Mouse (Mus musculus) leukemia stem cell, adult 10-12 weeks (primary cell): ENCODE results near the gene Scarb2. TPM values are rescaled to one million over a fixed set of nuclear protein-coding genes. Genes with fewer than 3 reads are reported as not detected.

Experiments
- polyA plus RNA-seq: library from polyadenylated mRNA; stranded (reverse); fragments of >175 nt; gene quantifications from 2 replicates; pipeline ENCODE4 v1.2.3, GENCODE M21; 2012; ENCODE audit warnings: low replicate concordance

The Scarb2 gene
- polyA plus RNA-seq, result 6.4 and 7.3 TPM in 2 replicates

DNA sequence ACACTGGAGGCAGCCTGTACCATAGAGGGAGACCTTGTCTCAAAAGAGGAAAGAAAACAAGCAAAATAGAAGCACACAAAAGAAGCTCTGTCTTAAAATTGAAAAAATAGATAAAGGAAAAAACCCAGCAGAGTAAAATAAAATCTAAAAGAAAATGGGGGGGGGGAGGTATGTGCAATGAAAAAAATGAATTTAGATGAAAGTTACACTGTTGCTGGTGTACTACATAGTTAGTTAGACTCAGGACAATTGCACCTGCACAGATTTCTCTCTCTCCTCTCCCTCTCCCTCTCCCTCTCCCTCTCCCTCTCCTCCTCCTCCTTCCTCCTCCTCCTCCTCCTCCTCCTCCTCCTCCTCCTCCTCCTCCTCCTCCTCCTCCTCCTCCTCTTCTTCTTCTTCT is at the start of gene Scarb2:
Gene Scarb2 (minus strand): TSS at position 101 of the 400 bp plus-strand sequence.

DNA sequence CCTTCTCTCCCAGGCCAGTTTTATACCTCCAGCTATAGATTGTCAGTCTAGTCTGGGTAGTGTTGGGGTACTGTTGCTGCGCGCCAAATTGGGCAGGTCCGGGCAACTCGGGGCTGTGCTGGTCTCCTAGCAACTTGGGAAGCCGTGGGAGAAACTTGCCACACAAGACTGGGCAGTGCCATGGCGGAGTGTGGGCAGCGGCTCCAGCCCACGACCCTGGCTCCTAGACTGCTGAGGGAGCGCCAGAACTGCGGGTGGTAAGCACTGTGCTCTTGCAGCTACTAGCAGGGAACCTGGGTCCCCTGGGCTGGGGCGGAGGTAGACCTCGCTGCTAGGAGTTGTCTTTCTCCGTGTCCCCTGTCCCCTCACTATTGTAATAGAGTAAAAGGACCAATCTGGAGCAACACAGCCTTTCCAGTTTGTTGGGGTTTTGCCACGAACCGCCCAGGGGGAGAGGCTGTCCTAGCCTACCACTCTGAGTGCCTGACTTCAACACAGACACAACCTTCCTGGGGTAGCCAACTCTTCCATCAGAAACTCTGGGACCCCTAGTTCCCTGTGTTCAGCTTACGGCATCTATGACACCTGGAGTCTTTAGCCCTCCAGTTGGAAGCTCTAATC is 48.4 kb upstream of the Scarb2 start, which contains the start of gene Fam47e:
Gene Fam47e (plus strand): TSS at position 179 of the 621 bp plus-strand sequence.

DNA sequence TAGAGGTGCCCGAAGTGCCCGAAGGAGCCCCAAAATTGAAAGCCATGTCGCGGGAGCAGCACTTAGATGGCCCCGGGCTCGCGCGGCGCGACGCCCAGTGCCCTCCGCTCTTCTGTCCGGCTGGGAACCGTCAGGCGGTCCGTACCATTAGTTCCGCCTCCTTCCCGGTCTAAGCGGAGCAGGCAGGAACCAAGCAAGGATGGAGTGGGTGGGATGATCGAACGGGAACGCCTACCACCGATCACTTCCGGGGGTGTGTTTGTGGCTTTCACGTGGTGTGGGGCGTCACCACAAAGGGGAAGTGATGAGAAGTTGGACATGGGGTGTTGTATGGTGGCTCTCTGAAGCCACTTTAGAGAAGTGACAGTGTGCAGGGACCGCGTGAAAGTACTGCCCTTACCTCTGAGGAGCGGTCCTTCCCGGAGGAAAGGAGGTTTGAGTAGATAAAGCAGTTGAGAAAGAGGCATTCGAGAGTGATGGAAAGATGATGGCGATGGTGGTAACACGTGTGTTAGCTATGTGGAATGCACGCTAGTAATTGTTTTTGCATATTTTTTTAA is 71.5 kb downstream of the Scarb2 start, which contains the start of gene Nup54:
Gene Nup54 (minus strand): TSS at position 195 of the 560 bp plus-strand sequence.

Other genes with a start within 250 kb of the Scarb2 start
- gene Naaa, start 228.7 kb downstream of the Scarb2 start, polyA plus RNA-seq, result 9.9 and 20.4 TPM in 2 replicates
- 53.0 and 55.4 TPM in 2 replicates for gene Sdad1, start 196.4 kb downstream of the Scarb2 start, polyA plus RNA-seq
- 1.5 and 2.3 TPM in 2 replicates for gene Cxcl9, start 178.8 kb downstream of the Scarb2 start, polyA plus RNA-seq
- gene Art3, start 175.0 kb downstream of the Scarb2 start, polyA plus RNA-seq, result not detected in 2 replicates
- gene Cxcl10, start 157.9 kb downstream of the Scarb2 start, polyA plus RNA-seq, result 0.77 TPM in 1 of 2 replicates, not detected in the other
- gene Nup54, start 71.6 kb downstream of the Scarb2 start, polyA plus RNA-seq, result 2.9 and 27.9 TPM in 2 replicates
- gene Fam47e, start 48.2 kb upstream of the Scarb2 start, polyA plus RNA-seq, result not detected in 2 replicates
- 0.34 and 0.85 TPM in 2 replicates for gene Stbd1, start 96.2 kb upstream of the Scarb2 start, polyA plus RNA-seq
- gene Ccdc158, start 168.4 kb upstream of the Scarb2 start, polyA plus RNA-seq, result not detected in 2 replicates
- 0.15 and 1.7 TPM in 2 replicates for gene Shroom3, start 176.6 kb upstream of the Scarb2 start, polyA plus RNA-seq